Comparison of ENCODE assay signal across 8 mouse cellular contexts in the genomic region with DNA sequence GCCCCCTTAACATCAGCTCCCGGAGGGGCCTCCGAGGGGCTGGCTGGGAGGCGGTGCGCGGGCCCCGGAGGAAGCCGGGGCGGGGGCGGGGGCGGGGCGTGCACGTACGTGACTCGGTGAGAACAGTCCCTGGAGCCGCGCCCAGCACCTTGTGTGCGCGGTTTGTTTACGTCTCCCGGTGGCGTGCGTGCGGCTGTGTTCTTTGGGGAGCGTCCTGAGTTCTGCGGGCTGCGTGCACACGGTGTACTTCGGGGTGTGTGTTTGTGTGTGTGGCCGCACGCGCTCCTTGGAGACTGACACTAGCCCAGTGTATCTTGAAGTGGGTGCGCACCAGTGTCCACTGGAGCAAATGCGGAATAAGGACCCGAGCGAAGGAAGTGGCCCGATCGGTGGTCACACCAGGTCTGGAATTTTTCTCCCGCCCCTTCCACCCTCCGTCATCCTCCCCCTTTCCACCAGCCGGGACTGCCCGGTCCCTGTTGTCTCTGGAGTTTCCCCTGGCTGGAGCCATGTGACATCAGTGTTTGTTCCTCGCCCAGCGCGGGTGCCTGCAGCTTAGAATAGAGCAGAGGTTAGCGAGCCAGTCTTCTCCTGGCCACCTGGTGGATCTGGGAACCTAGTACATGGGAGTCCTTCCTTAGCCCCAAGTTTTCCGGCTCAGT. TPM values are rescaled to one million over a fixed set of nuclear protein-coding genes. Genes with fewer than 3 reads are reported as not detected.
A peak's percentile ranks its signal among the peaks of the same experiment; 100 is the strongest.
DNase-seq lines count a peak whose midpoint lies in the region; ATAC-seq lines count a peak whose summit lies in the region.

No protein-coding gene starts in this region.

- 1% methylated on average over 46 of the region's 46 CpGs for WGBS in heart, embryonic 10.5 days
- under 1% methylated on average over 35 of the region's 46 CpGs for whole genome bisulfite sequencing in lung, embryonic 16.5 days

- peak overlapping the region; percentile 76 for H3K4me3 ChIP-seq in heart, embryonic 10.5 days
- peak overlapping the region; percentile 84 for H3K4me3 ChIP-seq in lung, embryonic 16.5 days (ENCODE audit: low read length)

- H3K27me3 ChIP-seq in heart, embryonic 10.5 days (ENCODE audit: insufficient read depth, poor library complexity, severe bottlenecking): 0 out of 2 replicates have a peak, but pooled peaks cover 5% of the 10 kb centered on the region
- no peaks in the 10 kb centered on the region for H3K27me3 ChIP-seq in lung, embryonic 16.5 days (ENCODE audit: control insufficient read depth, insufficient read depth, low read depth, low read length)

- H3K4me2 ChIP-seq in lung, embryonic 16.5 days (ENCODE audit: low read depth, low read length): peak overlapping the region; percentile 89

- H3K9me3 ChIP-seq in heart, embryonic 10.5 days: no peaks in the 10 kb centered on the region
- no peaks in the 10 kb centered on the region for H3K9me3 ChIP-seq in lung, embryonic 16.5 days (ENCODE audit: control insufficient read depth, low read length)

- peak; percentile 85 for ATAC-seq in lung, embryonic 16.5 days (ENCODE audit: low read depth)

- peaks cover 55% of the 10 kb centered on the region for H3K4me1 ChIP-seq in heart, embryonic 10.5 days
- H3K4me1 ChIP-seq in lung, embryonic 16.5 days (replicated peaks; ENCODE audit: control insufficient read depth, insufficient read depth, low read length): peaks cover 31% of the 10 kb centered on the region

- H3K27ac ChIP-seq in heart, embryonic 10.5 days: peak overlapping the region; percentile 91
- H3K27ac ChIP-seq in lung, embryonic 16.5 days (ENCODE audit: low read length): peak overlapping the region; percentile 100

- H3K36me3 ChIP-seq in heart, embryonic 10.5 days: no peaks in the 10 kb centered on the region
- no peaks in the 10 kb centered on the region for H3K36me3 ChIP-seq in lung, embryonic 16.5 days (ENCODE audit: control insufficient read depth, insufficient read depth, low read length)

- H3K9ac ChIP-seq in lung, embryonic 16.5 days (ENCODE audit: low read length): peak overlapping the region; percentile 92

- DNase-seq in CD4-positive helper T cell, adult 2 months (ENCODE audit: low read depth, low spot score): peak; percentile 95
- DNase-seq in NIH3T3 (ENCODE audit: low read depth): peak; percentile 91
- peak; percentile 78 for DNase-seq in embryo, embryonic 9.5 days (ENCODE audit: extremely low spot score)
- peak; percentile 93 for DNase-seq in heart, embryonic 10.5 days (ENCODE audit: low spot score)
- peak; percentile 59 to 66 for DNase-seq in kidney, adult 8-10 months
- peak; percentile 36 for DNase-seq in ovary, postnatal 14 days (ENCODE audit: low spot score)
- DNase-seq in urinary bladder, postnatal 4 days (ENCODE audit: low spot score in 2 of 2): peak; percentile 43 to 71

RNA-seq across cellular contexts. Expression of gene Maff, which starts 1.6 kb away (rescaled TPM):
- 1.6 and 2.0 TPM in 2 replicates for polyA plus RNA-seq in heart, embryonic 10.5 days (2016; fragmentation: Nextera tagmentation; extraction: Ambion mirVana)
- 5.2 and 6.5 TPM in 2 replicates for polyA plus RNA-seq in lung, embryonic 16.5 days (2015; fragmentation: Nextera tagmentation; extraction: Ambion mirVana)

RNA-seq across cellular contexts. Expression of gene Pla2g6, which starts 19.8 kb away (rescaled TPM):
- 17.2 and 17.3 TPM in 2 replicates for polyA plus RNA-seq in heart, embryonic 10.5 days (2016; fragmentation: Nextera tagmentation; extraction: Ambion mirVana)
- polyA plus RNA-seq in lung, embryonic 16.5 days (2015; fragmentation: Nextera tagmentation; extraction: Ambion mirVana): 20.1 and 22.4 TPM in 2 replicates

RNA-seq across cellular contexts. Expression of gene Tmem184b, which starts 55.4 kb away (rescaled TPM):
- 67.7 and 76.3 TPM in 2 replicates for polyA plus RNA-seq in heart, embryonic 10.5 days (2016; fragmentation: Nextera tagmentation; extraction: Ambion mirVana)
- polyA plus RNA-seq in lung, embryonic 16.5 days (2015; fragmentation: Nextera tagmentation; extraction: Ambion mirVana): 71.1 and 78.2 TPM in 2 replicates

Comparison
In these comparisons a context has a peak if more than half of its experiments do, and no peak if none do; other contexts are left out.
1. Peak in every context shown above with its lines: DNase-seq, ATAC-seq, H3K4me3 ChIP-seq and H3K27ac ChIP-seq.
2. DNase-seq: peak in every context shown above with its lines; median percentile 95 in CD4-positive helper T cell, adult 2 months; 93 in heart, embryonic 10.5 days; 91 in NIH3T3; 78 in embryo, embryonic 9.5 days; 62 in kidney, adult 8-10 months; 57 in urinary bladder, postnatal 4 days; 36 in ovary, postnatal 14 days.